In the genomic region with DNA sequence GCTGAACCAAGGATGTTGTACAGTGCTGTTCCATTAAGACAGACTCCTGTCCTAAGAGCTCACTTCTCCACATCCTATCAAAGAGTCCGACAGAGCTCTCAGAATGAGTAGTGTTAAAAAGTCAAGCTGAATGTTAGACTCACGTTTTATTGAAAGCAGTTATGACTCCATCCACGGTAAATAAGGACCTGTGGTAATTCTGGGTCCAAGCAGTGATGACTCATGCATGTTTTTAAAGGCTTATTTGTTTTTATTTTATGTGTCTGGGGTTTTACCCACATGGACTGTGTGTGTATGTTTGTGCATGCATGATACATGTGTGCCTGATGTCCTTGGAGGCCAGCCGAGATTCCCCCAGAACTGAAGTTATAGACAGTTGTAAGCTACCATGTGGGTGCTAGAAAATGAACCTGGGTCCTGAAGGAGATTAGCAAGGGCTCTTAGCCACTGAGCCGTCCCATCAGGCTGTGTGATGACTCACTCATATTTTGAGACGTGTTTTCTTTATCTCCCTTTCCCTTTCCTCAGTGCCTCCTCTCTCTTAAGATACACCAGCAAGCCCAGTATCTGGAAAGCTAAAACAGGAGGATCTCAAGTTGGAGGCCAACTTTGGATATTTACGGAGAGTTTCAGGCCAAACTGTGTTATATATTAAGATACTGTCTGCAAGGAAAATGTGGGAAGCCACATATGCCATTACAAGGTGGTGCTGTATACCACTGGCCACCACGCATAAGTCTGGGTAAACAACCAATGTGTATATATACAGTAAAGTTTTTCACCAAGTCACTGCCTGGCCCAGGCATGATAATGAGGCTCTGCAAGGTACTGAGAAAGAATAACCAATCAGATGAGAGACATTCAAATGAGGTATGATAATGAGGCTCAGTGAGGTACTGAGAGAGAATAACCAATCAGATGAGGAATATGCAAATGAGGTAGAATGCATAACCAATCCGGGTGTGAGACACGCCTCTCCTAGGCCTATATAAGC, we compare ENCODE assay signal across 1 mouse cellular context.
TF ChIP-seq lines count a peak whose summit lies in the region.

No protein-coding gene starts in this region.

TF ChIP-seq in MEL, 35 proteins besides CTCF, POLR2A, EP300 and RAD21:
- no peak for TF ChIP-seq ZC3H11A (IDR thresholded peaks at IDR 0.05; ENCODE audit: low read depth, low read length)
- TF ChIP-seq JUND (IDR thresholded peaks at IDR 0.05; ENCODE audit: low read depth, low read length), result 0 out of 2 replicates have a peak, but pooled peaks have one; percentile 29
